In the genomic region with DNA sequence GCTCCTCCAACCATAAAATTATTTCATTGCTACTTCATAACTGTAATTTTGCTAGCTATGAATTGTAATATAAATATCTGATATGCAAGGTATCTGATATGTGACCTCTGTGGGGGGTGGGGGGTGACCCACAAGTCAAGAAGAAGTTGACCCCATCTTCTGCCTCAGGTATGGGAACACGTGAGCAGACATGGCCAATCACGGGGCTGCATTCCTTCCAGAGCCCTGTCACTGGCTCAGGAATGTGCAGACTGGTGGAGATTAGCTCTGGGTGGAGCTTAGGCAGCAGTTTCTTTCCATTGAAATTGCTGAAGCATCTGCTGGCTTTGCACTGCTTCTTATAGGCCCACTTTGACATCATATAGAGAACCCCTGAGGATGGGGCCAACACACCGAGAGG, we compare ENCODE assay signal across 28 mouse cellular contexts. TPM values are rescaled to one million over a fixed set of nuclear protein-coding genes. Genes with fewer than 3 reads are reported as not detected.
DNase-seq lines count a peak whose midpoint lies in the region; ATAC-seq and TF ChIP-seq lines count a peak whose summit lies in the region.
"Had no signal": no experiment of that assay in that cellular context is flagged by ENCODE, and none has a peak within 500 bp of the region (broad histone marks: within the 10 kb centered on the region; RNA-seq: fewer than 3 reads in every experiment).

No protein-coding gene starts in this region.

- H3K4me2 ChIP-seq in kidney, postnatal 0 days (ENCODE audit: low read length) = no peak overlapping the region
- no peak overlapping the region for H3K4me2 ChIP-seq in kidney, embryonic 16.5 days (replicated peaks; ENCODE audit: low read depth, low read length)
- H3K4me2 ChIP-seq in lung, postnatal 0 days (replicated peaks; ENCODE audit: low read depth, low read length) = no peak overlapping the region
- H3K4me2 ChIP-seq: embryonic facial prominence, embryonic 13.5 days; embryonic facial prominence, embryonic 15.5 days; forebrain, embryonic 12.5 days had no signal

- TF ChIP-seq EP300 in lung, postnatal 0 days (IDR thresholded peaks at IDR 0.05) = no peak

- no peaks in the 10 kb centered on the region for H3K79me2 ChIP-seq in C2C12 (ENCODE audit: control insufficient read depth, insufficient read depth)

- no peak overlapping the region for H3ac ChIP-seq in C2C12 (ENCODE audit: control insufficient read depth, insufficient read length, low read depth)

- TF ChIP-seq CTCF in kidney, postnatal 0 days (IDR thresholded peaks at IDR 0.05; ENCODE audit: low read depth) = no peak
- TF ChIP-seq CTCF in lung, postnatal 0 days (IDR thresholded peaks at IDR 0.05) = no peak
- no peak for TF ChIP-seq CTCF in C2C12 (IDR thresholded peaks at IDR 0.05; ENCODE audit: control insufficient read depth, insufficient read depth, insufficient read length)

- H3K9ac ChIP-seq in kidney, postnatal 0 days (ENCODE audit: low read depth, low read length) = no peak overlapping the region
- no peak overlapping the region for H3K9ac ChIP-seq in kidney, embryonic 16.5 days (replicated peaks; ENCODE audit: low read length)
- no peak overlapping the region for H3K9ac ChIP-seq in lung, postnatal 0 days (replicated peaks; ENCODE audit: low read depth)
- H3K9ac ChIP-seq: embryonic facial prominence, embryonic 13.5 days; embryonic facial prominence, embryonic 15.5 days; forebrain, embryonic 12.5 days had no signal

- 67% methylated on average over 3 of the region's 3 CpGs for WGBS in kidney, postnatal 0 days
- WGBS in kidney, embryonic 16.5 days = 68% methylated on average over 3 of the region's 3 CpGs
- 48% methylated on average over 3 of the region's 3 CpGs for WGBS in lung, postnatal 0 days

- no peak overlapping the region for H3K27ac ChIP-seq in kidney, postnatal 0 days
- no peak overlapping the region for H3K27ac ChIP-seq in kidney, embryonic 16.5 days (ENCODE audit: low read length)
- H3K27ac ChIP-seq in lung, postnatal 0 days (ENCODE audit: low read length) = no peak overlapping the region
- H3K27ac ChIP-seq: embryonic facial prominence, embryonic 13.5 days; embryonic facial prominence, embryonic 15.5 days; forebrain, embryonic 10.5 days; forebrain, embryonic 12.5 days had no signal

- peak; percentile 46; the same call in 1 of the 2 replicates for ATAC-seq in kidney, postnatal 0 days (replicated peaks; ENCODE audit: low FRiP score, low read depth)
- no peak for ATAC-seq in kidney, embryonic 16.5 days (ENCODE audit: low FRiP score, low TSS enrichment)
- ATAC-seq in lung, postnatal 0 days = peak; percentile 45
- ATAC-seq: activated CD4-positive, CD25-positive, alpha-beta regulatory T cell, adult 4 months; forebrain, embryonic 14.5 days; forebrain, embryonic 16.5 days; Patski had no signal

- DNase-seq in kidney, postnatal 0 days (ENCODE audit: low spot score) = no peak
- no peak for DNase-seq in lung, postnatal 0 days (ENCODE audit: low spot score)
- no peak for DNase-seq in lung, postnatal 14 days
- DNase-seq in R1 (ENCODE audit: low read depth, low spot score) = peak; percentile 63
- DNase-seq in spleen, adult 18-20 months = no peak
- DNase-seq in cerebellum, postnatal 36 days = no peak
- DNase-seq: adrenal gland, adult 8-10 months; adrenal gland, postnatal 14 days; adrenal gland, postnatal 36 days; B cell, adult 2 months; cerebellum, adult 11-12 months; cerebellum, adult 2 months; cerebellum, adult 9-10 months; cerebellum, postnatal 10 days; cerebellum, postnatal 25 days; embryo, embryonic 11 days had no signal

- H3K27me3 ChIP-seq in kidney, postnatal 0 days (ENCODE audit: insufficient read depth, low read length) = no peaks in the 10 kb centered on the region
- 0 out of 2 replicates have a peak, but pooled peaks cover 6% of the 10 kb centered on the region for H3K27me3 ChIP-seq in kidney, embryonic 16.5 days (ENCODE audit: insufficient read depth, low read length)
- H3K27me3 ChIP-seq in lung, postnatal 0 days (replicated peaks; ENCODE audit: insufficient read depth, low read length) = no peaks in the 10 kb centered on the region
- H3K27me3 ChIP-seq in C2C12 (ENCODE audit: control insufficient read depth, insufficient read depth, insufficient read length) = no peaks in the 10 kb centered on the region

- H3K36me3 ChIP-seq in kidney, postnatal 0 days (ENCODE audit: insufficient read depth, low read length) = no peaks in the 10 kb centered on the region
- no peaks in the 10 kb centered on the region for H3K36me3 ChIP-seq in kidney, embryonic 16.5 days (ENCODE audit: insufficient read depth, low read length)
- H3K36me3 ChIP-seq in lung, postnatal 0 days (ENCODE audit: insufficient read depth, low read length) = no peaks in the 10 kb centered on the region
- no peaks in the 10 kb centered on the region for H3K36me3 ChIP-seq in C2C12 (ENCODE audit: control insufficient read depth, insufficient read depth)
- H3K36me3 ChIP-seq: embryonic facial prominence, embryonic 13.5 days; embryonic facial prominence, embryonic 15.5 days; forebrain, embryonic 10.5 days; forebrain, embryonic 12.5 days; G1E had no signal

- H3K4me3 ChIP-seq in kidney, postnatal 0 days (replicated peaks; ENCODE audit: low read depth, low read length) = no peak overlapping the region
- no peak overlapping the region for H3K4me3 ChIP-seq in kidney, embryonic 16.5 days (ENCODE audit: low read length)
- H3K4me3 ChIP-seq in lung, postnatal 0 days (ENCODE audit: low read depth, low read length) = no peak overlapping the region
- H3K4me3 ChIP-seq in C2C12 (ENCODE audit: insufficient read depth, poor library complexity, severe bottlenecking) = no peak overlapping the region
- H3K4me3 ChIP-seq: embryonic facial prominence, embryonic 13.5 days; embryonic facial prominence, embryonic 15.5 days; erythroblast, embryonic 14.5 days; forebrain, embryonic 10.5 days; forebrain, embryonic 12.5 days had no signal

- H3K4me1 ChIP-seq in kidney, postnatal 0 days (replicated peaks; ENCODE audit: insufficient read depth, low read length) = 0 out of 2 replicates have a peak, but pooled peaks cover 5% of the 10 kb centered on the region
- peaks cover 13% of the 10 kb centered on the region for H3K4me1 ChIP-seq in kidney, embryonic 16.5 days (ENCODE audit: insufficient read depth, low read length)
- H3K4me1 ChIP-seq in lung, postnatal 0 days (ENCODE audit: insufficient read depth, low read depth, low read length) = peaks cover 3% of the 10 kb centered on the region; the same call in 1 of the 2 replicates

- no peaks in the 10 kb centered on the region for H3K9me3 ChIP-seq in kidney, postnatal 0 days (replicated peaks; ENCODE audit: low read length)
- no peaks in the 10 kb centered on the region for H3K9me3 ChIP-seq in kidney, embryonic 16.5 days (ENCODE audit: low read length)
- no peaks in the 10 kb centered on the region for H3K9me3 ChIP-seq in lung, postnatal 0 days (ENCODE audit: low read length)
- H3K9me3 ChIP-seq: embryonic facial prominence, embryonic 13.5 days; embryonic facial prominence, embryonic 15.5 days; forebrain, embryonic 10.5 days; forebrain, embryonic 12.5 days had no signal

- H3K79me3 ChIP-seq in C2C12 (ENCODE audit: low read depth) = no peaks in the 10 kb centered on the region

TF ChIP-seq in C2C12, 6 proteins besides CTCF, POLR2A, EP300 and RAD21:
- no peak for TF ChIP-seq MYOG (IDR thresholded peaks at IDR 0.05; ENCODE audit: control insufficient read depth, extremely low read depth, insufficient read length)
- no peak for TF ChIP-seq FOSL1 (IDR thresholded peaks at IDR 0.05; ENCODE audit: insufficient read depth, low read length, poor library complexity, severe bottlenecking)
- TF ChIP-seq MAX (IDR thresholded peaks at IDR 0.05) = no peak
- peak; percentile 61 for TF ChIP-seq USF1 (IDR thresholded peaks at IDR 0.05; ENCODE audit: low read depth)
- no peak for TF ChIP-seq CEBPB (IDR thresholded peaks at IDR 0.05; ENCODE audit: low read depth)
- TF ChIP-seq MYOD1 (IDR thresholded peaks at IDR 0.05; ENCODE audit: control insufficient read depth, insufficient read length, low read depth) = no peak

RNA-seq across cellular contexts. Expression of a gene that starts 4.9 kb away (rescaled TPM):
- polyA plus RNA-seq in kidney, postnatal 0 days (2015; fragmentation: Nextera tagmentation; extraction: Ambion mirVana) = 6.8 and 7.0 TPM in 2 replicates
- 2.0 and 2.5 TPM in 2 replicates for polyA plus RNA-seq in kidney, embryonic 16.5 days (2015; fragmentation: Nextera tagmentation; extraction: Ambion mirVana)
- 10.3 and 10.6 TPM in 2 replicates for polyA plus RNA-seq in lung, postnatal 0 days (2015; fragmentation: Nextera tagmentation; extraction: Ambion mirVana)
- polyA plus RNA-seq in C2C12 (2012; fragmentation: generic; extraction: Trizol) = 1.1 TPM
- polyA plus RNA-seq: activated CD4-positive, CD25-positive, alpha-beta regulatory T cell, adult 4 months; G1E had no signal
